Mouse (Mus musculus): ENCODE measurements around the gene Nfe2l1.
"Not testable (repeated sequence)": the region's sequence is repeated elsewhere in the genome, so short reads cannot be mapped to it uniquely, and the experiment has no call there.

The Nfe2l1 gene

GRCm38 (mm10) chr11:96829813-96830538 lies at the start of gene Nfe2l1:
TSS of gene Nfe2l1 (minus strand) at chr11:96829968.
- peak; percentile 100 for DNase-seq

- no peak for DNase-seq
Observed at GRCm38 (mm10) chr11:96879359-96879758, 49.6 kb upstream of the Nfe2l1 start.

GRCm38 (mm10) chr11:96878715-96879114 lies 48.9 kb upstream of the Nfe2l1 start:
- DNase-seq = no peak

GRCm38 (mm10) chr11:96877071-96877470 lies 47.3 kb upstream of the Nfe2l1 start:
- DNase-seq = no peak

GRCm38 (mm10) chr11:96876300-96877040 lies 46.7 kb upstream of the Nfe2l1 start:
- DNase-seq = no peak

GRCm38 (mm10) chr11:96875745-96876144 lies 46.0 kb upstream of the Nfe2l1 start:
- DNase-seq = peak; percentile 19

- no peak for DNase-seq
Observed at GRCm38 (mm10) chr11:96875270-96875669, 45.5 kb upstream of the Nfe2l1 start.

- DNase-seq = no peak
Observed at GRCm38 (mm10) chr11:96873601-96874140, 43.9 kb upstream of the Nfe2l1 start.

GRCm38 (mm10) chr11:96872441-96873379 lies 42.9 kb upstream of the Nfe2l1 start:
- no peak for DNase-seq

- DNase-seq = peak; percentile 82
Observed at GRCm38 (mm10) chr11:96867149-96867548, 37.4 kb upstream of the Nfe2l1 start.

- DNase-seq = peak; percentile 81
Observed at GRCm38 (mm10) chr11:96863206-96863995, 33.6 kb upstream of the Nfe2l1 start.

GRCm38 (mm10) chr11:96862534-96862933 lies 32.8 kb upstream of the Nfe2l1 start:
- peak; percentile 26 for DNase-seq

- DNase-seq = peak; percentile 97
Observed at GRCm38 (mm10) chr11:96861878-96862289, 32.1 kb upstream of the Nfe2l1 start.

GRCm38 (mm10) chr11:96861446-96861845 lies 31.7 kb upstream of the Nfe2l1 start:
- peak; percentile 64 for DNase-seq

- DNase-seq = peak; percentile 87
Observed at GRCm38 (mm10) chr11:96860564-96860963, 30.8 kb upstream of the Nfe2l1 start.

GRCm38 (mm10) chr11:96859635-96860034 lies 29.9 kb upstream of the Nfe2l1 start:
- no peak for DNase-seq

GRCm38 (mm10) chr11:96857446-96857845 lies 27.7 kb upstream of the Nfe2l1 start:
- no peak for DNase-seq

- DNase-seq = peak; percentile 30
Observed at GRCm38 (mm10) chr11:96849681-96850467, 20.1 kb upstream of the Nfe2l1 start, which contains the start of gene Copz2. TSS of gene Copz2 (plus strand) at chr11:96849870.

- DNase-seq = not testable (repeated sequence)
Observed at GRCm38 (mm10) chr11:96849145-96849544, 19.4 kb upstream of the Nfe2l1 start.

GRCm38 (mm10) chr11:96848694-96849093 lies 18.9 kb upstream of the Nfe2l1 start:
- no peak for DNase-seq

GRCm38 (mm10) chr11:96847240-96847639 lies 17.5 kb upstream of the Nfe2l1 start:
- DNase-seq = no peak
